In the genomic region with DNA sequence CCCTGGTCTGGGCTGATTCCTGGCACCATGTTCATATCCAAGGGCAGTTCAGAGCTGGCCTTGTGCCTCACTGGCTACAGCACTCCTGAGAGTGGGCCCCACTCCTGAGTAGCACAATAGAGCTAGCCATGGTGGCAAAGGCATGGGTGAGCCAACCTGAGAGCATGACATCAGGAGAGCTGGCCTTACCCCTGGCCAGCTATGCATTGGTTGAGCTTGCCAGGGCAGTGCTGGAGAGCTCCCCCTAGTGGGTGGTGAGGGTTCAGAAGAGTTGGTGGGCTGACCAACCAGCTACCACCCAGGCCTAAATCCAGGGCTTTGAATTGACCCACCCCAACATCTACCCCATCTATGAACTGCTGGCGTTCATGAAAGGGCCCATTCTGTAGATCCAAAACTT, we compare ENCODE assay signal across 13 mouse cellular contexts.
A peak's percentile ranks its signal among the peaks of the same experiment; 100 is the strongest.
DNase-seq lines count a peak whose midpoint lies in the region; ATAC-seq and TF ChIP-seq lines count a peak whose summit lies in the region.
"Had no signal": no experiment of that assay in that cellular context is flagged by ENCODE, and none has a peak within 500 bp of the region (broad histone marks: within the 10 kb centered on the region; RNA-seq: fewer than 3 reads in every experiment).

No protein-coding gene starts in this region.

- H3ac ChIP-seq in C2C12 (ENCODE audit: control insufficient read depth, insufficient read length, low read depth): no peak overlapping the region

- intact Hi-C loops in left cerebral cortex, postnatal 25 days (cut with DNase I): no loop called here

- H3K9me3 ChIP-seq in kidney, embryonic 15.5 days (replicated peaks): no peaks in the 10 kb centered on the region
- H3K9me3 ChIP-seq in kidney, embryonic 16.5 days (ENCODE audit: low read length): no peaks in the 10 kb centered on the region
- H3K9me3 ChIP-seq in lung, postnatal 0 days (ENCODE audit: low read length): no peaks in the 10 kb centered on the region
- no peaks in the 10 kb centered on the region for H3K9me3 ChIP-seq in midbrain, embryonic 14.5 days (ENCODE audit: control insufficient read depth, low read length)
- no peaks in the 10 kb centered on the region for H3K9me3 ChIP-seq in forebrain, postnatal 0 days (ENCODE audit: low read length)
- H3K9me3 ChIP-seq: embryonic facial prominence, embryonic 12.5 days; limb, embryonic 15.5 days had no signal

- no peak overlapping the region for H3K27ac ChIP-seq in kidney, embryonic 15.5 days
- H3K27ac ChIP-seq in kidney, embryonic 16.5 days (ENCODE audit: low read length): no peak overlapping the region
- no peak overlapping the region for H3K27ac ChIP-seq in lung, postnatal 0 days (ENCODE audit: low read length)
- no peak overlapping the region for H3K27ac ChIP-seq in midbrain, embryonic 14.5 days (replicated peaks; ENCODE audit: low read depth, low read length)
- H3K27ac ChIP-seq in forebrain, postnatal 0 days (ENCODE audit: low read depth, low read length): no peak overlapping the region
- H3K27ac ChIP-seq: embryonic facial prominence, embryonic 12.5 days; limb, embryonic 15.5 days had no signal

- peak; percentile 14 for DNase-seq in R1 (ENCODE audit: low read depth, low spot score)
- no peak for DNase-seq in lung, postnatal 0 days (ENCODE audit: low spot score)
- no peak for DNase-seq in left cerebral cortex, postnatal 25 days (ENCODE audit: low spot score in 2 of 2)
- DNase-seq in midbrain, embryonic 14.5 days: no peak
- no peak for DNase-seq in forebrain, postnatal 0 days
- DNase-seq: cerebellum, adult 11-12 months; heart, postnatal 36 days had no signal

- ATAC-seq in kidney, embryonic 15.5 days (replicated peaks; ENCODE audit: low FRiP score): 0 out of 2 replicates have a peak, but pooled peaks have one; percentile 9
- ATAC-seq in kidney, embryonic 16.5 days (ENCODE audit: low FRiP score, low TSS enrichment): no peak
- ATAC-seq in lung, postnatal 0 days: no peak
- ATAC-seq in midbrain, embryonic 14.5 days (ENCODE audit: low FRiP score, low TSS enrichment): no peak
- ATAC-seq in forebrain, postnatal 0 days: no peak
- ATAC-seq: midbrain, embryonic 16.5 days had no signal

- H3K36me3 ChIP-seq in kidney, embryonic 15.5 days: no peaks in the 10 kb centered on the region
- H3K36me3 ChIP-seq in kidney, embryonic 16.5 days (ENCODE audit: insufficient read depth, low read length): no peaks in the 10 kb centered on the region
- no peaks in the 10 kb centered on the region for H3K36me3 ChIP-seq in C2C12 (ENCODE audit: control insufficient read depth, insufficient read depth)
- H3K36me3 ChIP-seq in lung, postnatal 0 days (ENCODE audit: insufficient read depth, low read length): no peaks in the 10 kb centered on the region
- H3K36me3 ChIP-seq in midbrain, embryonic 14.5 days (ENCODE audit: control insufficient read depth, insufficient read depth, low read length): no peaks in the 10 kb centered on the region
- H3K36me3 ChIP-seq in forebrain, postnatal 0 days (ENCODE audit: insufficient read depth): no peaks in the 10 kb centered on the region
- H3K36me3 ChIP-seq: embryonic facial prominence, embryonic 12.5 days; limb, embryonic 15.5 days had no signal

- no peaks in the 10 kb centered on the region for H3K79me3 ChIP-seq in C2C12 (ENCODE audit: low read depth)

- H3K9ac ChIP-seq in kidney, embryonic 15.5 days: no peak overlapping the region
- no peak overlapping the region for H3K9ac ChIP-seq in kidney, embryonic 16.5 days (replicated peaks; ENCODE audit: low read length)
- H3K9ac ChIP-seq in lung, postnatal 0 days (replicated peaks; ENCODE audit: low read depth): no peak overlapping the region
- no peak overlapping the region for H3K9ac ChIP-seq in midbrain, embryonic 14.5 days (replicated peaks; ENCODE audit: low read length)
- H3K9ac ChIP-seq in forebrain, postnatal 0 days: no peak overlapping the region
- H3K9ac ChIP-seq: embryonic facial prominence, embryonic 12.5 days; limb, embryonic 15.5 days had no signal

- H3K4me1 ChIP-seq in kidney, embryonic 15.5 days: peaks cover 15% of the 10 kb centered on the region
- peaks cover 7% of the 10 kb centered on the region for H3K4me1 ChIP-seq in kidney, embryonic 16.5 days (ENCODE audit: insufficient read depth, low read length)
- no peaks in the 10 kb centered on the region for H3K4me1 ChIP-seq in lung, postnatal 0 days (ENCODE audit: insufficient read depth, low read depth, low read length)
- H3K4me1 ChIP-seq in midbrain, embryonic 14.5 days (ENCODE audit: control insufficient read depth, insufficient read depth, low read length): no peaks in the 10 kb centered on the region
- no peaks in the 10 kb centered on the region for H3K4me1 ChIP-seq in forebrain, postnatal 0 days (ENCODE audit: insufficient read depth)
- H3K4me1 ChIP-seq: embryonic facial prominence, embryonic 12.5 days had no signal

- H3K79me2 ChIP-seq in C2C12 (ENCODE audit: control insufficient read depth, insufficient read depth): no peaks in the 10 kb centered on the region

- TF ChIP-seq CTCF in C2C12 (IDR thresholded peaks at IDR 0.05; ENCODE audit: control insufficient read depth, insufficient read depth, insufficient read length): peak; percentile 9
- peak; percentile 22; the same call in 1 of the 2 replicates for TF ChIP-seq CTCF in lung, postnatal 0 days (IDR thresholded peaks at IDR 0.05)
- no peak for TF ChIP-seq CTCF in forebrain, postnatal 0 days (IDR thresholded peaks at IDR 0.05; ENCODE audit: low read depth)

- no peak for TF ChIP-seq EP300 in lung, postnatal 0 days (IDR thresholded peaks at IDR 0.05)

- WGBS in kidney, embryonic 15.5 days: 100% methylated on average over 1 of the region's 1 CpGs
- 96% methylated on average over 1 of the region's 1 CpGs for WGBS in kidney, embryonic 16.5 days
- 100% methylated on average over 1 of the region's 1 CpGs for WGBS in lung, postnatal 0 days
- WGBS in midbrain, embryonic 14.5 days: 97% methylated on average over 1 of the region's 1 CpGs
- 95% methylated on average over 1 of the region's 1 CpGs for WGBS in forebrain, postnatal 0 days

- H3K4me3 ChIP-seq in kidney, embryonic 15.5 days (replicated peaks): no peak overlapping the region
- no peak overlapping the region for H3K4me3 ChIP-seq in kidney, embryonic 16.5 days (ENCODE audit: low read length)
- no peak overlapping the region for H3K4me3 ChIP-seq in C2C12 (ENCODE audit: insufficient read depth, poor library complexity, severe bottlenecking)
- no peak overlapping the region for H3K4me3 ChIP-seq in lung, postnatal 0 days (ENCODE audit: low read depth, low read length)
- H3K4me3 ChIP-seq in midbrain, embryonic 14.5 days (replicated peaks; ENCODE audit: low read depth, low read length): no peak overlapping the region
- H3K4me3 ChIP-seq in forebrain, postnatal 0 days (ENCODE audit: low read depth, low read length): no peak overlapping the region
- H3K4me3 ChIP-seq: embryonic facial prominence, embryonic 12.5 days; limb, embryonic 15.5 days had no signal

- H3K27me3 ChIP-seq in kidney, embryonic 15.5 days: no peaks in the 10 kb centered on the region
- no peaks in the 10 kb centered on the region for H3K27me3 ChIP-seq in kidney, embryonic 16.5 days (ENCODE audit: insufficient read depth, low read length)
- no peaks in the 10 kb centered on the region for H3K27me3 ChIP-seq in C2C12 (ENCODE audit: control insufficient read depth, insufficient read depth, insufficient read length)
- no peaks in the 10 kb centered on the region for H3K27me3 ChIP-seq in lung, postnatal 0 days (replicated peaks; ENCODE audit: insufficient read depth, low read length)
- H3K27me3 ChIP-seq in midbrain, embryonic 14.5 days (ENCODE audit: control insufficient read depth, insufficient read depth, low read length): no peaks in the 10 kb centered on the region
- H3K27me3 ChIP-seq in forebrain, postnatal 0 days (ENCODE audit: insufficient read depth, low read length): no peaks in the 10 kb centered on the region
- H3K27me3 ChIP-seq: embryonic facial prominence, embryonic 12.5 days; limb, embryonic 15.5 days had no signal

- H3K4me2 ChIP-seq in kidney, embryonic 15.5 days: no peak overlapping the region
- H3K4me2 ChIP-seq in kidney, embryonic 16.5 days (replicated peaks; ENCODE audit: low read depth, low read length): no peak overlapping the region
- H3K4me2 ChIP-seq in lung, postnatal 0 days (replicated peaks; ENCODE audit: low read depth, low read length): no peak overlapping the region
- H3K4me2 ChIP-seq in midbrain, embryonic 14.5 days (ENCODE audit: low read length): no peak overlapping the region
- no peak overlapping the region for H3K4me2 ChIP-seq in forebrain, postnatal 0 days (ENCODE audit: low read depth)
- H3K4me2 ChIP-seq: embryonic facial prominence, embryonic 12.5 days; limb, embryonic 15.5 days had no signal

TF ChIP-seq in C2C12, 6 proteins besides CTCF, POLR2A, EP300 and RAD21:
- TF ChIP-seq FOSL1 (IDR thresholded peaks at IDR 0.05; ENCODE audit: insufficient read depth, low read length, poor library complexity, severe bottlenecking) (no peak), MYOG (IDR thresholded peaks at IDR 0.05; ENCODE audit: control insufficient read depth, extremely low read depth, insufficient read length) (no peak), MYOD1 (IDR thresholded peaks at IDR 0.05; ENCODE audit: control insufficient read depth, insufficient read length, low read depth) (no peak), CEBPB (IDR thresholded peaks at IDR 0.05; ENCODE audit: low read depth) (no peak), MAX (IDR thresholded peaks at IDR 0.05) (no peak), USF1 (IDR thresholded peaks at IDR 0.05; ENCODE audit: low read depth) (no peak)
